Mouse (Mus musculus): Measurements from ENCODE around the gene Slc16a7.

Slc16a7 gene

DNA sequence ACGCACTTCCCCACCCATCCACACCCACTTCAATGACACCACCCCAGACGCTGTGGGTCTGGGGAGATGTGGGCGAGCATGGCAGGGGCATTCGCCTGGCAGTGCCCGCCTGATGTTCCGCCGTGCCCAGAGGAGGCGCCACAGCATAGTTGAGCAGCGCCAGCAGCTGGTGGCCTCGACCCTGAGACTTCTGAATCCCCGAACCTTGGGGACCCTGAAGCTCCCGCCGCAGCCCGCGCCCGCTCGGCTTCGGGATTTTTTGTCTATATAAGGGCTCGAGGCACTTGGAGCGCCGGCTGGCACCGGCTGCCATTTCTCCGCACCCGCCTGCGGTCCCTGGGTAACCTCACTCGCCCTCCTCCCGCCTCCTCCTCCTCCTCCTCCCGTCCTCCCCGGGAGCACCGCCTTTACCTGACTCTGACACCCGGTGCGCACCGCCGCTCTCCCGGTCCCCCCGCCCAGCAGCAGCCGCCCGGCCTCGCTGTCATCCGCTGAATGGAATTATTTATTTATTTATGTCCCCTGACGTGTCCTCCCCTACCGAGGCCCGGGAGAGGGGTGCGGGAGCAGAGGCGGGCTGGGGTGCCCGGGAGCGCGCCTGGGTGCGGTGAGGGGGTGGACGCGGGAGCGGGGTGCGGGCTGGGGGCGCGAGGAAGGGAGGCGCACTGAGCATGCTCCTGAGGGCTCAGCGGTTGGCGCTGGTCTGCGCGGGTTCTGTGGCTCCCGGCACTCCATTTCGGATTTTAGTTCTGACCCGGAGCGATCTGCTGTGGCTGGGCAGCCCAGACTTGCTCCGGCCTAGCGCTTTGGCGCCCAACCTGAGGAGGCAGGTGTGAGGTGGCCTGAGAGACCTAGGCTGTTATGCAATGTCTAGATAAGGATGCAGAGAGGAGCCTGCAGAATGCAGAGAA lies at the start of gene Slc16a7:
TSS of gene Slc16a7 (minus strand) at position 590 of the 911 bp plus-strand sequence.
- DNase-seq (ENCODE audit: low read depth) = no peak

DNA sequence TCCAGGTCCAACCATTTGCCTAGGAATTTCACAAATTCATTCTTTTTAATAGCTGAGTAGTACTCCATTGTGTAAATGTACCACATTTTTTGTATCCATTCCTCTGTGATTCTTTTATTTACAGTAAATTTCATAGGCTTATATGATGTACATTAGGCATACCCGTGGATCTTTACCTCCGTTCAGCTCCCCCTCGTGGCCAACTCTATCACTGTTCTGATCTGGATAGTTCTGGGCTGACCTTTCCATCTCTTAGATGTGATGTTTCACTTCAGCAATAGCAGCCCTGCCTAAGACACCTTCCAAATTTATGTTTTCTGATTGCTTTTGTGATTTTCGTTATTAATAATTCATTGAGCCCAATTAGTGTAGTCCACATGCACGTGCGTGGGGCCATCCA lies 29.5 kb upstream of the Slc16a7 start:
- DNase-seq (ENCODE audit: low read depth) = peak; percentile 4

DNA sequence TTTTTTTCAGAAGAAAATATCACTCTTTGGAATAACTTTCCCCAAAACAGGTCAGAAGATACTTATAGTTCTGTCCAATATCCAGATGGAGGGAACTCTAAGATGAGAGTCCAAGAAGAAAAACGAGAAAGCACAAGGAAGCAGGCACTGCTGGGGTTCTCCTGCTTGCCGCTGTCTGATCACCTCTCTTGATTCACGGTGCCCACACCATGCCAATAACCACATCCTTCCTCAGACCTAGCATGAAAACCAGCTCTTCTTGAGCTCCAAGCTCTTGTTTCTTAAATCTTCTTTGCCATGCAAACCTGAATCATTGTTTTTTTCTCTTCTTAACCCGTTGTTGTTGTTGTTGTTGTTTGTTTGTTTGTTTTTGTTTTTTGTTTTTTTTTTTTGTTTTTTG lies 10.5 kb upstream of the Slc16a7 start:
- no peak for DNase-seq (ENCODE audit: low read depth)

DNA sequence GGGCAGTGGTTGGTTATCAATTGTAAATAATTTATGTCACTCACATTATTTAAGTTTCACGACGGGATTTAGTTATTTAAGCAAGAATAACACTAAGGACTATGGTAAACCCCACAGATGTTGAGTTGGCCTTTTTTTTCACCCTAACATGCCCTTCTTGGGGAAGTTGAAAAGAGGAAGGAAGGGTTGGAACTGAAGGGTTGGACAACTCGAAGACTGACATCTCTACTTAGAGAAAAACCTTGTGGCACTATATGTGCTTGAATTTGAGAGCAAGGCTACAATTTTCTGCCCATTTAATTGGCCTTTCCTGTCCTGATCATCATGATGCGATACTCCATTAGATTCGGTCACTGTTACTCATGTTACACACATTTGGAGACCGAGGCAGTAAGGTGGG lies 746 bp upstream of the Slc16a7 start:
- DNase-seq (ENCODE audit: low read depth) = no peak

DNA sequence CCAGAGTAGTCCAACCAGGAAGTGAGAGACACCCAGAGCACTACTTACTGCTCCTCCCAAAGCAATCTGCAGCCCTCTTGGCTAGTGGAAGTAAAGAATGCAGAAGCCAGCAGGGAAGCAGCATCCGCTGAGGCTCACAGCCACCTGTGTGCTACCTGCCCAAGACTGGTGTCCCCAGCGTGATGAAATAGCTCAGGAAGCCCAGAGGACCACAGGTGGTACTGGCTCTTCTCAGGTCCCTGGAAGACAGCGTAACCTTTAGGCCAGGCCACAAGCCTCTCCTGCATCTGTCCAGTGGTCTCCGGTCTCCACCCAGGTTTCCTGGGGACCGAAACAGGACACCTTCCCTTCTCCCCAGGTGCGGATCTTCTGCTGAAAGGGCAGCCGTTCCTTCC lies 787 bp downstream of the Slc16a7 start:
- no peak for DNase-seq (ENCODE audit: low read depth)

DNA sequence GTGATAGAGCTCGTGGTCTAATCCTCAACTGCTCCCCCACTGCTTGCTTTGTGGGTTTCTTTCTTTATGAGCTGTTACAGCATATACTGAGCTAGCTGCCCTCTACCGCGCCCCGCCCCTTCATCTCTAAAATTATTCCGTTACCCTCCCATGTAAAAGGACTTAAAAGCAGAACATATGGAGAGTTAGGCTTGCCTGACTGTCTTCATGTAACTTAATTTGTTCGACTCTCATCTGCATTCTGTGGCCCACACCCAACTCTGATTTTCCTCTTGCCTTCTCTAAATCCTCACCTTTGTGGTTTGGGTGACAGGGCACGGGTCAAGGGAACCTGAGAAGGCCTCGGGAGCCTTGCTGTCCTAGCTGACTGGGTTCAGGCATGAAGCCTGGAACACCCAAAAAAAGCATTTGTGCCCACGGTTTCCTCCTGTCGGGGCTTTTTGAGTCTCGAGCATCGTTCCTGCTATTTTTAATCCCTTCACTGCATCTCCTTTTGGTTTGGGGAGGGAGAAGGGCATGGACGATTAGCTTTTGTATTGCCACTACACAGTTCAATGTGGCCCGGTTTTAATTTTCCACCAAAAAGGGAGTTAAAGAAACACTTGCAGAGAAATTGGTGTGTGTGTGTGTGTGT lies 1.4 kb downstream of the Slc16a7 start:
- no peak for DNase-seq (ENCODE audit: low read depth)

DNA sequence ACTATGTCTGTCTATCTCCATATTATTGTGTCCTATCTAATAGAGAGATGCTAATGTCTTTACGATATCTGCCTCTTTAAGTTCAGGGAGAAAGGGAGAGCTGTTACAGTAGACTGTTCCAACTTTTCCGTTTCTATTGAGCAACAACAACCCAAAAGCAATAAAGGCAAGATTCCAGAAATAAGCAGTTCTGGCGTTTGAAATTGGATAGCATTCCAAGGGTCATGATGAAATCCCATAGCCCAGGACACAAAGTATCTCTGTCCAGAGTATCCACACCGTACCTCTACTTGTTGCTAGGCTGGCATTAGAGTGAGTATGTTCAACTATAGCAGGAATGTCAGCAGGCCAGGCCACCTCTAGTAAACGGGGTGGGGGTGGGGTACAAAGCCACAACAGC lies 13.7 kb downstream of the Slc16a7 start:
- no peak for DNase-seq (ENCODE audit: low read depth)

DNA sequence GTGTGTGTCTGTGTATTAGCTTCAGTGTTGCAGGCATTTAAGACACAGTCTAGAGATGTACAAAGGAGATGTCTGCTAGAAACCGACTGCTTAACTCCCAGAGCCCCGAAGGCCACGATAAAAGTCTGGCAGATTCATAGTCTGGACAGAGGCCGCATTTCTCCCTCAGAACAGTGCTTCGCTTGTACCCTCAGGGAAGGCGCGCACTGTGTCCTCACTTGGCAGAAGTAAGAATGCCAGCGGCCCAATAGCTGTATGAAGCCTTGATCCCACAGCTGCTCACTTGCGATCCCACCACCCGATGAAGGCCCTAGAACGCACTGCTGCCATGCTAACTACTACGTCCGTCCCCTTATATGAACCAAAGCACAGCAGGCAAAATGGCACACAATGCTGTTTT lies 16.6 kb downstream of the Slc16a7 start:
- no peak for DNase-seq (ENCODE audit: low read depth)

DNA sequence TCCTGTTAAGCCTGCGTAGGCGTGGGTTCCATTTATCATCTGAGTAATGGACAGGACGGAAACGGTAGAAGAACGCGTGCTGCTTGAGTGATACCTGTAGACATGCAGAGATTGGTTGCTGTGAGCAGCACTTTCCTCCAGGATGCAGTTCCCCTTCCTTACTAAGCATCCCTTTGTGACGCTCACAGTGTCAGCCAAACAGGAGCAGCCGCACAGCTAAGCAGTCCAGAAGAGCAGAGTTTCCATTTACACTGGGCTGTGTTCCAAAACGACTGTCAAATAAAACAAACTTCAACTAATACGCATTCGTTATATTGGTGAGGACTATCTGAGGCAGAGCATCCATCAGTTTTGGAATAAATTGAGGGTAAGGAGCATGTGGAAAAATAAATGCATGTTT lies 17.8 kb downstream of the Slc16a7 start:
- DNase-seq (ENCODE audit: low read depth) = no peak

DNA sequence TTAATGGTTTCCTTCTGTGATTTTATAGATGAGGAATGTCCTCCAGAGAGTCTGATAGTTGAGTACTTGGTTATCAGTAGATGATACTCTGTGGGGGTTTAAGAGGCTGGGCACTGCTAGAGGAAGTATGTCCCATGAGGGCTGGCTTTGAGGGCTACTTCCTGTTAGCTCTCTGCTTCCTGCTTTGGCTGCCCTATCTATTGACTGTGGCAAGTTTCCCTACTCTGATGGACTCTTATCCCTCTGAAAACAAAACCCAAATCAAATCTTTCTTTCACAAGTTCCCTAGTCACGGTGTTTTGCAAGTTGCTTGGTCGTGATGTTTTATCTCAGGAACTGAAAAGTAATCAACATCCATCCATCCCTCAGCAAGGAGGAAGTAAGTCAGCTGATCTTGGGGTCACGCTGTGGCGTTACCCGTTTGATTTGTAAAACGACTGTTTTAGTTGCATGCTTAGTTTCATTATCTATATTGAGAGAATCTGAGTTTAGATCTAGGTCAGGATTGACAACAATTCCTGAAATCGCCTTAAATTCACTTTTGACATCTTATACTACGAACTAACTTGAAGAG lies 19.1 kb downstream of the Slc16a7 start:
- no peak for DNase-seq (ENCODE audit: low read depth)

DNA sequence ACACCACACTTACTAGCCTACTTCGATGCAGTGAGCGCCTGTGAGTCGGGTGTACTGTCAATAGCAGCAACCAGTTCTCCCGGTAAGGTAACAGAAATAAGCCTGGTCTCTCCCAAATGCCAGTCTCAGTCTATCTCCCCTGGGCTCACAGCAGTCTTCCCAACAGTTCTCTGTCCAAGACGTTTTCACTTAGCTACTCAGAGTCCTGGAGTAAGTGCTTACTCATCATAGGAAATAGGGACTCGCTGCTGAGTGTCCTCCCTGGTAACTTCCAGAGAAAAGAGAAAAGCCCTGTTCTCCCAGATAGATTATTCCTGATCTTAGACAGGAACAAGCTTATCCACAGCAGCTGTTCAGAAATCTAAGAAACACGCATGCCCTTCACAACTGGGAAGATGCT lies 30.8 kb downstream of the Slc16a7 start:
- DNase-seq (ENCODE audit: low read depth) = no peak

DNA sequence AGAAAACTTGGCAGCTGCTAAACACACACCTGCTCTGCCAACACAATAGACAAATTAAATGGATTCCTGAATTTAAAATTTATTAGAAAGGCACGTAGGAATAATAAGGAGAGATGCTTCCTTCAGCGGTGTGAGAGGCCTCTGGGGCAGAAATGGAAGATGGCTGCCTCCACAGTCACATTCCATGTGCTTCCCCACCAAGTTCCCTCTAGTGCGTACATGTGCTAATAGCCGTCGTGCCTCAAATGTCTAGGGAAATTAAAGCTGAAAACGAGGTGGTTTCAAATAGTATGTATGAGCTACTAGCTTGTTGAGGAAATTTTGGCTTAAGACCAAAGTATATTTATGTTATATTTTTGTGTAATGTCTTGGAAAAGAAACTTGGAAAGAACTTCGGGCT lies 36.5 kb downstream of the Slc16a7 start:
- DNase-seq (ENCODE audit: low read depth) = no peak

DNA sequence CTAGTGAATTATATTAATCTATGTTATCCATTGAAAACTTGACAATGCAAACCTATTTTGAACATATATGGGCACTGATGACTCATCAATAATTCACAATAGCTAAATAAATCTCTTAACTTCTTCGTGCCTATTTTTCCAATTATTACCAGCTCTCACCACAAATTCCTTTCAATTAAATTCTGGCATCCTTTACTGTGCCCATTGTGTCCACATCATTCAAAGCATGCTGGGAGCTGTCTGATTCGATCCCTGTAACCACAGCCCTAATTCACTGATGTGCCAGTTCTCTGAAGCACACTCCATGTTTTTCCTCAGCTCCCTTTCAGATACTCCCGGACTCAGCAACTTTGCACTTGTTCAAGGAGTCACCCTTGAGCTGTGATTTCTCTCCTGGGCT lies 41.1 kb downstream of the Slc16a7 start:
- DNase-seq (ENCODE audit: low read depth) = no peak

DNA sequence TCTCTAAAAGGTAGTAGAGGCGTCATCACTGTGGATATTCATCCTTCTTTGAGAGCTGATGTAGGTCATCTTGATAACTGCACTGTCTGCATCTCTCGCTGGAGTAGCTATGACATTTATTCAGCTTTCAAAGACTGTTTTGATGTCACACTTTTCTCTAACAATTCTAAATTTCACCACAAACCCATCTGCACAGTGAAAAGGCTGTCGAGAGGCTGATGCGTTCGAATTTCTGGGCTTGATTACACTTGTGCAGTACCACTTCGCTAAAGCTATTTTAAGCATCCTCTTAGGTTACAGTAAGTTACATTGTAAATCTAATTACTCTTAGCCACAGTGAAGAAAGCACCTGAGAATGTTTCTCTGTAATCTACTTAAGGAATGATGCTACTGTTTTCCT lies 42.1 kb downstream of the Slc16a7 start:
- DNase-seq (ENCODE audit: low read depth) = no peak

DNA sequence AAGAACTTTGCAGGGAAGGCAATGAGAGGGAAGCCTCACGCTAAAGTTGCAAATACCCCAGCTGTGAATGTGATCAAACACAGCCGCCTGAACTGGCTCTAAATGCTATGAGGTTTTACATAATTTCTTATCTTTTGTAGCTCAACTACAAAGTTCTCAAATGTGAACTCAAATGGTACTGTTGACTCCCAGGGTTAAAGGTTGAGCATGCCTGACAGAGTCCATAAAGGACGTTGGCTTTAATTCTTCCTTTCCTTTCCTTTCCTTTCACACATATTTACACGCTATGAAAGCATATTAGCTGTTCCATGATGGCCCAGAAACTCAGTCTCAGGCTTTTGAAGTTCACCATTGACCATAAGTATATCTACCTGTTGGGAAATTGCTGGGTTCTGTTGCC lies 42.9 kb downstream of the Slc16a7 start:
- no peak for DNase-seq (ENCODE audit: low read depth)

DNA sequence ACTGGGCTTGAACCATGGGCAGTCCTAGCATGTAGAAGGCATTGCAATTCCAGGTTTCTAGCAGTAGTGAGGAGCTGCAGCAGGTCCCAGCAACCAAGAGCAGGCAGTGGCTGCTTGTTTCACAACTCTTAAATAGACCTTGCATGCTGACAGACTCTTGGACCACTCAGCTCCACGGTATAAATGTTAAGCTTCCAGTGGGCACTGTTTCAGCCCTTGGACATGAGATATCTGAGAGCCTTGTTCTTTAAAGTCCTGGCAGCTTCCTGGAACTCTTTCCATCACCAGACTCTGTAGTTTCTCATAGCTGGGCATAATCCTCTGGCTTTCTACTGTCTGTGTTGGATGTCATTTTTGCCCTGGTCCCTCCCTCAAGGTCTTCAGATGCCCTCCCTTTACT lies 43.7 kb downstream of the Slc16a7 start:
- DNase-seq (ENCODE audit: low read depth) = no peak

DNA sequence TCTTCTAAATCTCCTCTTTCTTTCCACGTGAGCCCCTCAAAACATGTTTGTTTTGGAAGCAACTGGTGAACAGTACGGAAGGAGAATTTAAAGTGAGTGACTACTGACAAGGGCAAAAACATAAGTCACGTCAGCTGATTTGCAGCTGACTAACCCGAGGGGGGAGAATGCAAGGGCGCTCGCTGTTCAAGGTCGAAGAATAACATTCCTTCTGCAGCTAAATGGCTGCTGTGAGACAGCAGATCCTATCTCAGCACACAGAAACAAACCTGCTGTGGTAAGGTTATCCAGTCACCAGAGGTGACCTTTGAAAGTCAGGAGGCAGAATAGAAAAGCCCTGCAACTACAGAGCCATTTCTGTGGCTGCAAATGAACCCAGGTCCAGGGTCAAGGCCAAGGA lies 47.1 kb downstream of the Slc16a7 start:
- DNase-seq (ENCODE audit: low read depth) = no peak

DNA sequence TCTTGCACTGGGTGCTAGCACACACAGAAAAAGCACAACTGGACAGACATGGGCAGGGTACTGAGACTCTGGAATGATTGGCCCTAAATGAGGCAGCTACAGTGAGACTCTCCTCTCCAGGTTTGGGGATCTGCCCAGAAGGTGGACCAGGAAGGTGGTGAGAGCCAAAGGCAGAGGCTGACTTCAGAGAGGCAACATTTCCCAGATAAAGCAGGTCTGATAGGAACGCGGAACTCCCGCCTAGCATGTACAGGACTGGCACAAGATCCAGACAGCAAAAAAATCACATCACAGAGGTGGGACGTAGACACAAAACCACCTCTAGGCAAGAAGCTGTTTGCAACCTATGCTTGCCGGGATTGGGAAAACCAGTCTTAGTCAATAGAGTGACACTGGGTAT lies 55.5 kb downstream of the Slc16a7 start:
- DNase-seq (ENCODE audit: low read depth) = no peak

DNA sequence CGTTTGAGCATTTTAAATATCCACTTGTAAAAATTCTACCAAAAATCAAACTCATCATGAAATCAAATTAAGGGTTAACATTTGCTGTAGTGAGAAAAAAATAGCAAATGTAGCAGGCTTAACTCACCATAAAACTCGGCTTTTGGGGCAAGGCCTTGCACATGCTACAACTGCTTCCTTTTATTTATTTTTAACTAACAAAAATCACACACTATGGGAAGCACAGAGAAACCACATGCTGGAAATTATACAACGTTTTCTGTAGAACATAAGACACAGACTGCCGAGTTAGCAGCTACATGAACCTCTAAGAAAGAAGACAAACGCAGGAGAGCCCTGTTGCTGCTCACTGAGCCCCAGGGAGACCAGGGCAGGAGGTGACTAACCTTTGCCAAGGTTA lies 57.9 kb downstream of the Slc16a7 start:
- DNase-seq (ENCODE audit: low read depth) = no peak

DNA sequence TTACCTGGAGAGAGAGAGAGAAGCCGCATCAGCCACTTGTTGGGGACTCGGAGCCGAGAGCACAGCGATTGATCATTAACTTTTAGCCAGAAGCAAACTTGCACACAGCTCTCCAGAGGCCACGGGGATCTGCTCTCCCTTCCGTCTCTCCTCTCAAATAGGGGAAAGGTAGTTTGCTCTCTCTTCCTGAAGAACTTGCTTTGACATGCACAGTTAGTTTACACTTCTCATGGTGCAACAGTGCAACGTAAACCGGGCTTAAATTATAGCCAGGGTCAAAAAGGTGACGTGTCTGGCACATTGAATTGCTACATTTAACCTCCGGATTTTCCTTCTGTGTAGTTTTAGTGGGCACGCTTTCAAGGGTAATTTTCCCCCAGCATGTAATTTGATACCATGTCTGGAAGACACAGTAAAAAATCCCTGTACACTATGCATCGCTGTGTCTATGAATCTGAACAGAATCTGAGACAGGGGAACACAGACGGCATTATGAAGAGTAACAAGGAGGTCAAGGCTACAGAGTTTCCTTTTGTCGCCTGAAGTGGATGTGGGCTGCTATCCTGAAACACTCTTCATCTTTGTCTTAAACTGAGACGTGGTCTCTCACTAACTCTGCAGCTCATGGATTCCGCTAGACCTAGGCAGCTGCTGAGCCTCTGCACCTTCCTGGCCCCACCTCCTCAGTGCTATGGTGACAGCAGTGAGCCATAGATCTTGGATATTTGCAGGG lies 60.8 kb downstream of the Slc16a7 start:
- DNase-seq (ENCODE audit: low read depth) = no peak

DNA sequence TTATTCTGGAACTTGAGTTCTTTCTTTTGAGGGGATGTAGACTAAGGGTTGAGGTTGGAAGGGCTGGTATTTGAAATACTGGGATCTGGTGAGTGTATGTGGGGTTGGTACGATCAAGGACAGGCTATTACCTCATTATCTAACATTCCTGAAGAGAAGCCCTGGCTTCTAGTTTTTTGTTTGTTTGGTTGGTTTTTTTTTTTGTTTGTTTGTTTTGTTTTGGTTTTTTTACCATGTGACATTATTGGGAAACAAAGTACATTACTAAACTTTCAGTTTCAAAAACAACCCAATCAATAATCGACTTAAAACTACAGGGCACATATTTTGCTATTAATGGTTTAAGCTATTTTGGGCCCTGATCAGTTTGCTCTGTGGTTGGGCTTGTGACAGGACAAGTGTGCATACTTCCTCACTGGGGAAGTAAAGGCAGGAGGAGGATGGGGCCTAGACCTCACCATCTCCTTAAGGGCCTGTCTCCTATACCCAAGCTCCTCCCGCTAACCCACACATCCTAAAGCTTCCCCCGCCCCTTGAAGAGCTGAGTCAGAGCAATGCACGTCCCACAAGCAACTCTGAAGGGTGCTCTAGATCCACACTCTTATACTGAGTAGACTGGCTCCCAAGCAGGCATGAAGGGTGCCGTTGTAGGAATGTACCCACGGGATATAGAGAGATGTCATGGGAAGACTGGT lies 64.2 kb downstream of the Slc16a7 start:
- DNase-seq (ENCODE audit: low read depth) = peak; percentile 16

Measured in c-Kit-positive CD71-negative TER-119-negative erythroid progenitor cells, embryonic 14.5 days (primary cell).